Mouse (Mus musculus) skeletal muscle tissue, adult 2 months (tissue): Measurements from ENCODE around the gene Cep128.

Source experiments
- DNase-seq: peaks from one replicate; pipeline ENCODE4 v3.0.0-alpha.2; 2012; ENCODE audit warnings: low read depth, low spot score

The Cep128 gene

DNA sequence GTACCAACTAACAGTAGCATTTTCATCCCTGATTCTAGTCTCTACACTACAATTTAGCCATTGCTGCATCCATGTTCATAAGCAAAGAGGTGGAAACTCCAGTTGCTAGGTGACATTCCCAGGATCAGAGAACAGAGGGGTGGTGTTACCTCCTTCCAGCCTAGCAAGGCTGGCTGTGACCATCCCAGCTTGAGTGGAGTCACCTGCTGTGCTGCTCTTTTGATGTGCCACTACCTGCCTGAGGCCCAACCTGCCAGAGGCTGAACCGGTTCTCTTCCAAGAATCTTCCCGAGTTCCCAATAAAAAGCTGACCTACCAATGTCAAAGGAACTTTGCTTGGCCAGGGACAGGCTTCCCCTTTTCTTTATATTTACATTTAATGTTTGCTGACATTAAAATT lies 408.8 kb downstream of the Cep128 start:
- no peak for DNase-seq

DNA sequence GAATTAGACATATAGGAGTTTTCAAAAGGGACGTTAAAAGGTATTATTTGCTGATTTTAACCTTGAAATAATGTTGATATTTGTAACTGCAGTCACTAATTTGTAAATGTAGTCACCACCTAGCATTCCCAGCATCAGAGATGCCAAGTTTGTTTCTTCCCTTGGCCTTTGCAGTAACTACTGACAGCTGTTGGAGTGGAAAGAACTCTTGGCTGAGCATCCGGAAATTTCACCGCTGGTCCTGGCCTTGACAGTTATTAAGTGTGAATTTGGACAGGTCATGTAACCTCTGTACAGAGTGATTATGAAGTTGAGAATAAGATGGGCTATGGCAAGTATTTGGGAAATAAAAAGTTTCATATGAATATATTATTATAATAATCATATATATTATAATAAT lies 413.1 kb downstream of the Cep128 start:
- DNase-seq, result peak; percentile 59

DNA sequence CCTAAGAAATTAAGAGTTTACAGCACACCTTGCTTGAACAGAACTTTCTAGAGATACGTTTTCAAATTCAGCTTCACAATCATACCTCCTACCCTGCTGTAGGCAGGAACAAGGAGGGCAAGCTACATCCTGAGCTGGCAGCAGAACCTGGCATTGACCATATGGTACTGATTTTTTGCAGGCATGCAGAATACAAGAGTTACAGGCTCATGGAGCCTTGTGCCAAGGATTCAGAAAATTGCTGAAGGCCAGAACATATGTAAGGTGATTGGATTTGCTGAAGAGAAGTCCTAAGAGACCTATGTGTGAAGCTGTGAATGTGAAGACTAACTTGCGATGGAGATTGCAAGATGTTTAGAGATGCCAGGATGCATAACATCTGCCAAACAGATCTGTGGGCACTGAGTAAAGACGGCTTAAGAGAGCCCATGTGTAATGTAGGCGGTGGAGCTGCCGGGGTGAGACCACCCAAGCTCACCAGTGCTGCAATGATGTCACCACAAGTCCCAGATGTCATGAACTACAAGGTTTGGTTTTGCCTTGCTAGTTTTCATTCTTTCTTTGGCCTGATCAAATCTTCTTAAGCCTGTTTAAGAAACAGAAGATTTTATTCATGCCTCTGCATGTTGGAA lies 422.7 kb downstream of the Cep128 start:
- no peak for DNase-seq

DNA sequence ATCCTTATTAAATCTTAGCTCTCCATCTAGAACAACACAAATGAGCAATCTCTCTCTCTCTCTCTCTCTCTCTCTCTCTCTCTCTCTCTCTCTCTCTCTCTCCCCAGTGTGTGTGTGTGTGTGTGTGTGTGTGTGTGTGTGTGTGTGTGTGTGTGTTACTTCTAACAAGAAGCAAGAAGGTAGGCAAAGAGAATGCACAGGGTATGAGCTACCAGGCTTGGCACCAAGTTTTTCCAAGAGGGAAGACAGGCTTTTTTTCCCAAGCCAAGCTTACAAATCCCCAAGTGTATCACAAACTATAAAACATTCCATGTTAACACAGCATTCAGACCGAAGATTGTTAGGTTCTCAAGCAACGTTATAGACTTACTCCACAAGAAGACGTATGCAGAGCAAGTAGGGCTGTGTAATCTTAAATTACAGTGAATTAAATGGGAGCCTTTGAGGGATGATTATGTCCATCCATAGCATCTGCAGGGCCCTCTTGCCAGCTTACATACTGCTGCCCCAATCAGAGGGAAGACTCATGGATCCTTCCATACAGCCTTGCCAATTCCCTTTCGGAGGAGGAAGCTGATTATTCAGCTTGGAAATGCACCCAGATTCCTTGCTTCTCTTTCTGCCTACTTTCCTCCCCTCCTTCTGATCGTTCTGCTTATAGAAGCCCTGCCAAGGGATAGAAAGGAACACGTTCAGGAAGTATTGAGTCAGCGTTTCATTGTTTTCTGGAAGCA lies 429.3 kb downstream of the Cep128 start:
- DNase-seq, result no peak
